Mouse (Mus musculus) brain, embryonic 14.5 days (tissue): ENCODE data around the gene Gsta1.

Source experiments
- CTCF ChIP-seq: fragments of 200-500 bp; IDR thresholded peaks from 2 replicates; pipeline ENCODE4 v1.5.1; 2012; ENCODE audit warnings: inconsistent platforms, mild to moderate bottlenecking, moderate library complexity, borderline replicate concordance; ENCODE audit not compliant: insufficient read depth, insufficient read length; ENCODE audit errors: extremely low read depth
- POLR2A ChIP-seq: fragments of 200-500 bp; IDR thresholded peaks from 2 replicates; pipeline ENCODE4 v1.6.1; 2012; ENCODE audit warnings: mild to moderate bottlenecking, inconsistent platforms, borderline replicate concordance; ENCODE audit not compliant: poor library complexity, insufficient read depth, insufficient read length, severe bottlenecking; ENCODE audit errors: extremely low read depth

GRCm38 (mm10) chr9:78190651-78191634 is 39.5 kb upstream of the Gsta1 start:
- TF ChIP-seq POLR2A (no peak), CTCF (no peak)
